Mouse (Mus musculus) brown adipose tissue, adult 24 weeks (tissue): ENCODE results near the gene Ctnnbl1. TPM values are rescaled to one million over a fixed set of nuclear protein-coding genes. Genes with fewer than 3 reads are reported as not detected.

Source experiments
- H3K27ac ChIP-seq: fragments of 200-500 bp; replicated peaks from 2 replicates; pipeline ENCODE4 v1.5.1; 2012; ENCODE audit warnings: low read depth, mild to moderate bottlenecking, low read length
- H3K4me1 ChIP-seq: fragments of 200-500 bp; 2 replicates; pipeline ENCODE4 v1.6.1; 2012; ENCODE audit warnings: low read length, mixed read lengths; ENCODE audit not compliant: control insufficient read depth, insufficient read depth, insufficient read length
- H3K4me3 ChIP-seq: fragments of 200-500 bp; 2 replicates; pipeline ENCODE4 v1.5.1; 2012; ENCODE audit warnings: low read depth, mild to moderate bottlenecking, low read length, moderate library complexity; ENCODE audit not compliant: insufficient read depth
- polyA plus RNA-seq: library from polyadenylated mRNA; stranded (reverse); fragments of >200 nt; gene quantifications from 2 replicates; pipeline ENCODE4 v1.2.4, GENCODE M21; 2012; ENCODE audit not compliant: missing spikeins, insufficient read depth, insufficient read length

Gene Ctnnbl1
- polyA plus RNA-seq, 1 experiment, result 14.8 TPM

DNA sequence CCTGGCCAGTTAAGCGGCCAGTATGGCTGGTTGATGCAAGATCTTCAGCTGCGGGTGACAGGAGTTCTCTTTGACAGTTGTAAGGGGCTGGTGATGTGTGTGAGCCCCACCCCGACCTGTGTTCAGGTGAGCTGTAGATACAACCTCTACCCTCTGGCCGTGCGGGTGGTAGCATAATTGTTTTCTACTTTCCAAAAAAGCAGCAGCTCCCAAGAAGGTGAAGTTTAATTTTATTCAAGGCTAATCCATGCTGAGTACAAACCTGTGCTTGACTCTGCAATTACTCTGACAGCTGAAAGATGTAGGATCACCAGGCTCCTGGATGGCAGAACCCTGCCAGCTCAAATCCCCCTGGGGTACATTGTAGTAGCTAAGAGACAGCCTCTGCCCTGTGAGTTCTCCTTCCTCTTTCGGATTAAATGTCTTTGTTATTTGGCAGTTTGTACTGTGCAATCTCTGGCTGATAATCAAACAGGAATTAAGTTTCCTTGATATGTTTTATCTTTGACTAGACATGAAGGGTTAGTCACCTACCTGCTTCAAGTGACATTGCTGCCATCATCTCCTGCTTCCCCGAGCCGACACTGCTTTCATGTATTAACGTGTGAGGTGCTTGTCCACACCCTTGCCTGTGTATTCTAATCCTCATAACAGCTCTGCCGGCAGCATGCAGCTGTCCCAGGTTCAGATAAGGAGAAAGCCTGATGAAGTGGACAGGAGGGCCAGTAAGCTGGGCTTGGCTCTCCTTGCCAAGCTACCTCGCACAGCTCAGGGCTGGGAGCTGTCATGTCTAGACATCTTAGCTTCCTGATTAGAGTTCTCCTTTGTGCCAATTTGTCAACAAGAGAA, 77.1 kb downstream of the Ctnnbl1 start:
- H3K27ac ChIP-seq, result no peak overlapping the region
- H3K4me1 ChIP-seq, result no peaks in the 10 kb centered on the region
- no peak overlapping the region for H3K4me3 ChIP-seq

DNA sequence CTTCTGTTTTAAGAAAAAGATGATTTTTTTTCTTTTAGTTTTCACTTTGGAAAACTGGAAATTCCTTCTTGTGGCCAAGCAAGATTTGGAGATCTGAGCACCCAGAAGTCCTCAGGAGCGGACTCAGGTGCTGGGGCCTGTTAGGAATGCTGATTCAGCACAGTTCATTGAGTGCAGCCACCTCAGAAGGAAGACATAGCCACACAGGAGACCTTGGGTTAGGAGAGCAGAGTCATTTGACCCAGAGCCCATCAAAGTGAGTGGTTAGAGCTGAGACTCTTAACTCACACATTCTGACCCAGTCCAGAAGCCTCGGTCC, 77.7 kb downstream of the Ctnnbl1 start:
- Histone ChIP-seq H3K27ac (no peak overlapping the region), H3K4me3 (no peak overlapping the region), H3K4me1 (no peaks in the 10 kb centered on the region)

GRCm38 (mm10) chr2:157817672-157818071, 80.5 kb downstream of the Ctnnbl1 start:
- Histone ChIP-seq H3K4me1 (no peaks in the 10 kb centered on the region), H3K4me3 (no peak overlapping the region), H3K27ac (no peak overlapping the region)

GRCm38 (mm10) chr2:157818576-157819320, 81.5 kb downstream of the Ctnnbl1 start:
- Histone ChIP-seq H3K27ac (no peak overlapping the region), H3K4me3 (no peak overlapping the region)

DNA sequence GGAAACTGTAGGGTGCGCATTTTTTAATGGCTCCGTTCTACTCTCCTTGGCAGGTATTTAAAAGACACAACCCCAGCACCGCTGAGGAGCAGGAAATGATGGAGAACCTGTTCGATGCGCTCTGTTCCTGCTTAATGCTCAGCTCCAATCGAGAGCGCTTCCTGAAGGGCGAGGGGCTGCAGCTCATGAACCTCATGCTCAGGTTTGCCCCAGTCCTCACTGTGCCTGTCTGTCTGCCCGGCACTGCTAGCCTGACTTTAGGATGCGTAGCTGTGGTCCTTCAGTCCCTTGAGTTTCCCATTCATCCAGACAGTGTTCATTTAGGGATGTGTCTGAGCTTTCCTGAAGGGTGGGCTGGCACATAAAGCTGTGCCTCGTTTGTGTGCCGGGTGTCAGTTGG, 82.2 kb downstream of the Ctnnbl1 start:
- Histone ChIP-seq H3K27ac (no peak overlapping the region), H3K4me1 (no peaks in the 10 kb centered on the region), H3K4me3 (no peak overlapping the region)

More at GRCm38 (mm10) chr2:157818576-157819320, 81.5 kb downstream of the Ctnnbl1 start:
- H3K4me1 ChIP-seq, result no peaks in the 10 kb centered on the region

GRCm38 (mm10) chr2:157821259-157821658, 84.1 kb downstream of the Ctnnbl1 start:
- Histone ChIP-seq H3K27ac (no peak overlapping the region), H3K4me1 (no peaks in the 10 kb centered on the region), H3K4me3 (no peak overlapping the region)

- H3K4me3 ChIP-seq, result no peak overlapping the region
- H3K27ac ChIP-seq, result no peak overlapping the region
- no peaks in the 10 kb centered on the region for H3K4me1 ChIP-seq
These were observed 86.3 kb downstream of the Ctnnbl1 start for GRCm38 (mm10) chr2:157823456-157823855.

GRCm38 (mm10) chr2:157824249-157824648, 87.0 kb downstream of the Ctnnbl1 start:
- no peaks in the 10 kb centered on the region for H3K4me1 ChIP-seq
- no peak overlapping the region for H3K4me3 ChIP-seq
- no peak overlapping the region for H3K27ac ChIP-seq

DNA sequence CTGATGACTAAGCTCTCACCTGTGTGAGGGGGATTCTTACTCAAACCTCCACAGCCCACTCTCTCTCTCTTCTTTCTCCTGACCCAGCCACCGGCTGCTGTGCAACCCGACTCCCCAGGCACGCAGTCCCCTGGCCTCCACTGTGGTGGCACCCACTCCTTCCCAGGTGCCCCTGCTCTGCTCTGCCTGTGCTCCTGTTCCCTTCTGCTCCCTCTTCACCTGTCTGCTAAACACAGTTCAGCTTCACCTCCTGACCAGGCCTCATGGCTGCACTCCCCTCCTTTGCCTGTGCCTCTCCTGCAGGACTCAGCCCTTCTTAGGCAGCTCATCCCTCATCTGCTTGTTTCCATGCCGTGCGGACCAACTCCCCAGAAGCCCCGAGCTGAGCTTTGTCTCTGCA, 92.9 kb downstream of the Ctnnbl1 start:
- H3K4me3 ChIP-seq, result no peak overlapping the region
- no peaks in the 10 kb centered on the region for H3K4me1 ChIP-seq
- no peak overlapping the region for H3K27ac ChIP-seq

DNA sequence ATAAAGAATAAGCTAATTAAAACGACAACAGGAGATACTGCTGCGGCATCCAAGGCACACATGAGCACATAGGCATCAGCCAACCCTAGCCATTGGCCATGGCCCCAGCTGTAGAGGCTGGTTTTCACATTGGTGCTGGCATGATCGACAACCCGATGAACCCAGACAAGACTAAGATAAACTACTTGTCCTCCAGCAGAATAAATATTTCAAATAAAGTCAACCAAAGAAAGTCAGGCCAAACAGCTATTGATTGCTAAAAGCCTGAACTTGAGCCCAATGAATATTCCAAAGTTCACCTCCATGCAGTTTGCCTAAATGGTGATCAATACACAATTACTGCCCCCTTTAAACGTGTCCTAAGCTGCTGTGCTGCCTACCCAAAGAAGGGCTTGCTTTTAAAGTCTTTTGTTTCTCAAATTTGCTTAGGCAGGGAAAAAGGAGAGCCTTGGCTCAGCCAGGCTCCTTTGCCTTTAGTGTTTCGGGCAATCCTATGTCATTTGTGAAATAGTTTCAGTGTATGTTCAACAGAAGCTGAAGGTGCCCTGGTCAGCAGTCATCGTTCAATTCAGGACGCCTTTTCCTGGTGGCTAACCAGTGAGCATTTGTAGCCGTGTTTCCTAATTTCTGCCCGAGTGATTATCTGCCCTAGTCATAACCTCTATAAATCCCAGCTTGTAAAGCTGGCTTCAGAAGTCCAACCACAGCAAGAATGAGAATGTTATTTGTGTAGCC, 93.6 kb downstream of the Ctnnbl1 start:
- Histone ChIP-seq H3K4me1 (no peaks in the 10 kb centered on the region), H3K27ac (no peak overlapping the region), H3K4me3 (no peak overlapping the region)

DNA sequence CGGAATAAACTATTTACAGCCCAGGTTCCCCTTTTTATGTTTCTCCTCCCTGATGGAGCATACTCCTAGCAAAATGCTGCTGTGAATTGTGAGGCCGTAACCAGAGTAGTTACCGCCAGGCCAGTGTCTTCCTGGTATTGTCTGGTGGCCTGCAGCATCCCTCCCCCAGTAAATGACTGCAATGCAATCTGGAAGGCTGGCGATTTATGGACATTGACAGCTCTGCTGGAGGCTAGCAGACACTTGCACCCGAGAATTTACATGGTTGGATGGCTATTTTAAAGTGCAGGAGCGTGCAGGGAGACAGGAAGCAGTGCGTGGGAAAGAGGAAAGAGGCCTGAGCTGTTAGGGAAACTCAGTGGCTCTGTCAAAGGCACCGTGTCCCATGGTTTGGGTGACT, 99.8 kb downstream of the Ctnnbl1 start:
- no peak overlapping the region for H3K4me3 ChIP-seq
- peaks cover 5% of the 10 kb centered on the region for H3K4me1 ChIP-seq
- H3K27ac ChIP-seq, result no peak overlapping the region

DNA sequence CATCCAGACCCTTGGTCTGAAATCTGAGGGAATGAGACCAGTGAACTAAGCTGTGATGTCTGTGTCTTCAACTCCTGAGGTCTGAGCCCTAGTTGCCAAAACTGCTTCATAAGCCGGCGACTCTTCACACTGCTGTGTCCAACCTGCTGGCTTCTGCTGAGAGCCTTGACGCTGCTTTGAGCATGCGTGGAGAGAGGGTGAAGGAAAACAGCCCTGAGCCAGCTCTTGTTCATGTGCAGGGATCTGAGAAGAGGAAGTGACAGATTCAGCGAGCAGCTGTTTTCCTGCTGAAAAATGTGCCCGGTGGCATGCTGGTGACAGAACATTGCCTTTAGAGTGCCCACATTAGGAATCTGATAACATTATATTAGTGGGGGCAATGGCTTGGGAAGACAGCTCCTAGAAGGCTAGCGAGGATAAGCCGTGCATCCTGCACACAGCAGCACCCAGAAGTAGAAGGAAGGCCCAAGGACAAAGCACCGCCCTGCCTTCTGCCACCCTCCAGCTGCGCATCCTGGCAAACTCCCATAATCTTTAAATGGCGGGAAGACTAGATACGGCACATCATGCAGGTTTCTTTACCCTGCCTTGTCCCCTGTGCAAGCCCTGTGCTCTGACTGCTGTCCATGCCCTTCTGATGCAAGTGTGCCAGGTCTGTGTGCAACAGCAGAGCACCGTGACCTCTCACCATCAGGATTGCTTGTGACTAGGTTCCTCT, 101.2 kb downstream of the Ctnnbl1 start:
- Histone ChIP-seq H3K4me1 (peaks cover 5% of the 10 kb centered on the region), H3K4me3 (no peak overlapping the region), H3K27ac (no peak overlapping the region)

- no peak overlapping the region for H3K27ac ChIP-seq
- peaks cover 5% of the 10 kb centered on the region for H3K4me1 ChIP-seq
- H3K4me3 ChIP-seq, result no peak overlapping the region
These were observed 103.5 kb downstream of the Ctnnbl1 start for GRCm38 (mm10) chr2:157840641-157841078.

DNA sequence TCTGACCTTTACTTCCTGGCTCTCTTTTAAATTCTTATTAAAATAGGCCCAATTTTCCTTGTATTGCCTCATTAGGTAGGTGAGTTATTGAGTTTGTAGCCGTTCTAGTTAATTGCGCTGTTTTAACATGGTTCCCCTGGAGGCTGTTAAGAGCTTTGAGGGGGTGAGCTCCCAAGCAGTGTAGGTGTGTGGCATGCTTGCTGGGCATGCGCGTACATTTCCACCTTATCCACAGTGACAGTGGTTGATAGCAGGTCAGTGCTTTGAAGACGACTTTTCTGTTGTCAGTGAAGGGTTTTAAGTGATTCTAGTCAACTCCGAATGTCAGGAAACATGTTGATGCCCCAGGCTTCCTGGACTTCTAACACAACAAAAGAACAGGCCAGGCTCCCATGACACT, 103.9 kb downstream of the Ctnnbl1 start:
- Histone ChIP-seq H3K27ac (no peak overlapping the region), H3K4me1 (peaks cover 5% of the 10 kb centered on the region), H3K4me3 (no peak overlapping the region)

DNA sequence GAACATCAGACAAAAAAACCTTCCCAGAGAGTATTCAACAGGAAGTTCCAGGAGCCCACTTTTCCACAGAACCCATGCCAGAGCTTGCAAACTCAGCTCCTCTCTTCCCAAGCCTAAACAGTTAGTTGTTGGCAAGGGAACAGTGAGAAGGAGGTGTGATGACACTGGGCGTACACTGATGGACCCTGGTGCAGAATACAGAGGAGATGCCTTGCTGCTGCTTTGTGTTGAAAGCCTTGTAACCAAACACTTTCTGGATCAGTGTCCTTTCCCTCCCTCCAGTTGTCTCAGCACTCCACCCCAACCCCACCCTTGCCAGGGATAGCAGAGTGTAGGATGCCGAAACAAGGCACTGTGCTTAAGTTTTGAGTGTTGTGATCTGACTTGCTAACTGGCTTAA, 107.5 kb downstream of the Ctnnbl1 start:
- H3K4me1 ChIP-seq, result peaks cover 5% of the 10 kb centered on the region
- H3K27ac ChIP-seq, result no peak overlapping the region
- H3K4me3 ChIP-seq, result no peak overlapping the region
